In the genomic region with DNA sequence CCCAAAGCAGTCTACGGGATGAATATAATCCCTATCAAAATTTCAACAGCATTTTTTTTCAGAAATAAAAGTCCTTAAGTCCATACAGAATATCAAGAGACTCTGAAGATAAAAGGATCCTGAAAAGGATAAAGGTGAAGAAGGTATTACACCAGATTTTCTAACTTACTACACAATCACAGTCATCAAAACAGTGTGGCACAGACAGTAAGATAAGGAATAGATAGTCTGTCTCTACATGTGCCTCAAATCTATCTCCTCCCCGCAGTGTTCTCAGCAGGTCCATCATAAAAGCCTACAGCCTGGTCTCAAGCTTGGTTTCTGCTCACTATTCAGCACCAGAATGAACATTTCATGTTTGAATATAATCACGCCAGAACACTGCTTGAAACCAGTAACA, we compare ENCODE assay signal across 33 mouse cellular contexts. TPM values are rescaled to one million over a fixed set of nuclear protein-coding genes. Genes with fewer than 3 reads are reported as not detected.
"Had no signal": no experiment of that assay in that cellular context is flagged by ENCODE, and none has a peak within 500 bp of the region (broad histone marks: within the 10 kb centered on the region; RNA-seq: fewer than 3 reads in every experiment).

No protein-coding gene starts in this region.

- DNase-seq: cerebellum, adult 9-11 months; cerebellum, postnatal 10 days; cerebellum, postnatal 14 days; cerebellum, postnatal 25 days; cerebellum, postnatal 36 days; embryo, embryonic 11 days; forebrain, postnatal 0 days; gastrocnemius, adult 2 months; gastrocnemius, postnatal 10 days; gastrocnemius, postnatal 14 days; gastrocnemius, postnatal 25 days; gastrocnemius, postnatal 36 days; heart, adult 11 months; heart, adult 18-20 months; heart, adult 2 months had no signal

- H3K4me2 ChIP-seq: embryonic facial prominence, embryonic 12.5 days; embryonic facial prominence, embryonic 13.5 days; embryonic facial prominence, embryonic 15.5 days; forebrain, embryonic 12.5 days; forebrain, embryonic 13.5 days; forebrain, embryonic 15.5 days had no signal

- H3K27me3 ChIP-seq: embryonic facial prominence, embryonic 12.5 days; embryonic facial prominence, embryonic 13.5 days; embryonic facial prominence, embryonic 15.5 days; forebrain, embryonic 12.5 days; forebrain, embryonic 13.5 days; forebrain, embryonic 15.5 days had no signal

- H3K27ac ChIP-seq: embryonic facial prominence, embryonic 10.5 days; embryonic facial prominence, embryonic 12.5 days; embryonic facial prominence, embryonic 13.5 days; embryonic facial prominence, embryonic 15.5 days; forebrain, embryonic 10.5 days; forebrain, embryonic 12.5 days; forebrain, embryonic 13.5 days; forebrain, embryonic 15.5 days; gastrocnemius, adult 2 months; heart, adult 2 months had no signal

- H3K4me3 ChIP-seq: embryonic facial prominence, embryonic 10.5 days; embryonic facial prominence, embryonic 12.5 days; embryonic facial prominence, embryonic 13.5 days; embryonic facial prominence, embryonic 15.5 days; erythroblast, embryonic 14.5 days; forebrain, embryonic 10.5 days; forebrain, embryonic 12.5 days; forebrain, embryonic 13.5 days; forebrain, embryonic 15.5 days; gastrocnemius, adult 2 months; heart, adult 2 months had no signal

- H3K36me3 ChIP-seq: embryonic facial prominence, embryonic 12.5 days; embryonic facial prominence, embryonic 15.5 days; forebrain, embryonic 12.5 days; forebrain, embryonic 15.5 days had no signal

- H3K9ac ChIP-seq: embryonic facial prominence, embryonic 12.5 days; embryonic facial prominence, embryonic 13.5 days; embryonic facial prominence, embryonic 15.5 days; forebrain, embryonic 12.5 days; forebrain, embryonic 13.5 days; forebrain, embryonic 15.5 days; forebrain, postnatal 0 days had no signal

- H3K9me3 ChIP-seq: embryonic facial prominence, embryonic 10.5 days; embryonic facial prominence, embryonic 12.5 days; embryonic facial prominence, embryonic 13.5 days; embryonic facial prominence, embryonic 15.5 days; forebrain, embryonic 10.5 days; forebrain, embryonic 12.5 days; forebrain, embryonic 13.5 days; forebrain, embryonic 15.5 days had no signal

RNA-seq across cellular contexts. Expression of gene Scnn1g, which starts 33.8 kb away (rescaled TPM):
- total RNA-seq: common myeloid progenitor, adult 5-6 weeks; gastrocnemius, adult 18-20 months; gastrocnemius, adult 2 months; gastrocnemius, adult 8-10 months; gastrocnemius, postnatal 10 days; gastrocnemius, postnatal 14 days; gastrocnemius, postnatal 25 days; gastrocnemius, postnatal 36 days; gastrocnemius, postnatal 4 days; granulocyte monocyte progenitor cell, adult 5-6 weeks; heart, adult 18-20 months; heart, adult 2 months; heart, adult 8-10 months had no signal
- polyA plus RNA-seq: erythroblast, embryonic 14.5 days; forebrain, embryonic 11.5 days; forebrain, embryonic 12.5 days; forebrain, embryonic 13.5 days; forebrain, embryonic 14.5 days; forebrain, embryonic 15.5 days; forebrain, embryonic 16.5 days; forebrain, postnatal 0 days had no signal
